In genomic region chr12:72388835-72389234, GRCm38 (mm10) we compare ENCODE assay signal across 11 mouse cellular contexts. TPM values are rescaled to one million over a fixed set of nuclear protein-coding genes. Genes with fewer than 3 reads are reported as not detected.
"Had no signal": no experiment of that assay in that cellular context is flagged by ENCODE, and none has a peak within 500 bp of the region (broad histone marks: within the 10 kb centered on the region; RNA-seq: fewer than 3 reads in every experiment).

No protein-coding gene starts in this region.

- DNase-seq: lung, adult 18-20 months; lung, embryonic 14.5 days; lung, postnatal 10 days; lung, postnatal 4 days; midbrain, embryonic 14.5 days; retina, postnatal 1 day; thymus, adult 2 months; thymus, postnatal 25 days; thymus, postnatal 4 days had no signal

- ATAC-seq: midbrain, embryonic 16.5 days had no signal

RNA-seq across cellular contexts. Expression of gene Rtn1, which starts 20.0 kb away (rescaled TPM):
- total RNA-seq: megakaryocyte-erythroid progenitor cell, adult 5-6 weeks had no signal
